Mouse (Mus musculus) fibroblast of lung, adult 2 months (primary cell): ENCODE measurements around the gene Syt8.
"Not testable (repeated sequence)": the region's sequence is repeated elsewhere in the genome, so short reads cannot be mapped to it uniquely, and the experiment has no call there.

ENCODE experiments used
- DNase-seq: peaks from one replicate; pipeline ENCODE4 v3.0.0-alpha.2; 2011; ENCODE audit warnings: low read depth

Syt8 gene

GRCm38 (mm10) chr7:142434137-142434865 is at the start of gene Syt8:
Syt8 (plus strand) TSS chr7:142434850.
- DNase-seq: no peak

- DNase-seq: no peak
Observed at GRCm38 (mm10) chr7:142385742-142386403, 48.8 kb upstream of the Syt8 start.

GRCm38 (mm10) chr7:142386621-142387201 is 47.9 kb upstream of the Syt8 start:
- peak; percentile 48 for DNase-seq

- peak; percentile 97 for DNase-seq
Observed at GRCm38 (mm10) chr7:142387419-142388148, 47.1 kb upstream of the Syt8 start, which contains the start of gene Ctsd. Ctsd (minus strand) TSS chr7:142388038.

- DNase-seq: no peak
Observed at GRCm38 (mm10) chr7:142388198-142388597, 46.5 kb upstream of the Syt8 start.

GRCm38 (mm10) chr7:142388740-142389139 is 45.9 kb upstream of the Syt8 start:
- no peak for DNase-seq

GRCm38 (mm10) chr7:142389961-142390650 is 44.5 kb upstream of the Syt8 start:
- no peak for DNase-seq

- no peak for DNase-seq
Observed at GRCm38 (mm10) chr7:142391108-142391507, 43.5 kb upstream of the Syt8 start.

GRCm38 (mm10) chr7:142391609-142392008 is 43.0 kb upstream of the Syt8 start:
- DNase-seq: no peak

GRCm38 (mm10) chr7:142393191-142393590 is 41.5 kb upstream of the Syt8 start:
- no peak for DNase-seq

GRCm38 (mm10) chr7:142394261-142395190 is 40.1 kb upstream of the Syt8 start:
- no peak for DNase-seq

- DNase-seq: no peak
Observed at GRCm38 (mm10) chr7:142395472-142395871, 39.2 kb upstream of the Syt8 start.

- no peak for DNase-seq
Observed at GRCm38 (mm10) chr7:142396611-142397010, 38.0 kb upstream of the Syt8 start.

- DNase-seq: no peak
Observed at GRCm38 (mm10) chr7:142398052-142398451, 36.6 kb upstream of the Syt8 start.

GRCm38 (mm10) chr7:142399250-142399649 is 35.4 kb upstream of the Syt8 start:
- DNase-seq: no peak

GRCm38 (mm10) chr7:142400112-142400749 is 34.4 kb upstream of the Syt8 start:
- DNase-seq: no peak

- DNase-seq: no peak
Observed at GRCm38 (mm10) chr7:142400750-142401142, 33.9 kb upstream of the Syt8 start.

- no peak for DNase-seq
Observed at GRCm38 (mm10) chr7:142403591-142403990, 31.1 kb upstream of the Syt8 start.

GRCm38 (mm10) chr7:142405134-142405533 is 29.5 kb upstream of the Syt8 start:
- DNase-seq: not testable (repeated sequence)

- DNase-seq: no peak
Observed at GRCm38 (mm10) chr7:142407935-142408334, 26.7 kb upstream of the Syt8 start.
